Comparison of ENCODE assay signal across 8 mouse cellular contexts in the genomic region with DNA sequence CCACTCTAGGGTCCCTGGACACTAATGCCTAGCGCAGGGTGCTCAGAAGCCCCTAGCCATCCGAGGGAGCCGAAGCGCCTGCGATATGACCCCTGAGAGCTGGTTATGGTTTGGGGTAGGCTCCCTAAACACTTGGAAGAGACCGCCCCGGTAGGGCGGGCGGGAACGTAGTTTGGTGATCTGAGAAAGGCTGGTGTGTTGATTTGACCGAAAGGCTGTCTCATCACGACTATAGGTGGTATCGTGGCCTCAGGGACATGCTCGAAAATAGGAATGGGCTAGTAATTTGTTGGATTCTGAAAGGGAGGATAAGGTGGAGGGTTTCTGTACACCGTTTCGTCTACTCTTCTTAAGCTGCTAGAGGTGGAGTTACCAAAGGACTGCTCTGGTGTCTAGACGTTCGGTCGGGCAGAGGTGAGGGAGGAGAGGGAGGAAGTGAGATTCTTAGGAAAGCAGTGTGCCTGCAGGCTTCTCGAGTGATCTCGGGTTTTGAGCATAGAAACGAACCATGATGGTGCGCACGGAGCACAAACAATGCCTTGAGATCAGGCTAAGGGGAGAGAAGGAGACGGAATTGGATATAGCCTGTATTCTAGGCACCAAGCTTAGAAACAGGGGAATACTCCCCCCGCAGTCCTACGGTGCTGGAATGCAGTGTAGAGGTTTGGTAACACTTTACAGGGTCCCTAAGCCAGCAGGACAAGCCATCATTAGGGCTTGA. TPM values are rescaled to one million over a fixed set of nuclear protein-coding genes. Genes with fewer than 3 reads are reported as not detected.
A peak's percentile ranks its signal among the peaks of the same experiment; 100 is the strongest.
DNase-seq lines count a peak whose midpoint lies in the region; TF ChIP-seq lines count a peak whose summit lies in the region.

No protein-coding gene starts in this region.

- peak; percentile 19 for DNase-seq in right cerebral cortex, postnatal 25 days
- DNase-seq in right cerebral cortex, adult 18-20 months: no peak
- peak; percentile 47 for DNase-seq in heart, postnatal 4 days
- peak; percentile 54 for DNase-seq in liver
- DNase-seq in naive thymus-derived CD4-positive, alpha-beta T cell, adult 2 months (ENCODE audit: low read depth): peak; percentile 81
- DNase-seq in urinary bladder, postnatal 4 days (ENCODE audit: low spot score in 2 of 2): no peak
- DNase-seq in gastrocnemius, postnatal 10 days: no peak

- H3K27ac ChIP-seq in cortical plate, adult 2 months (ENCODE audit: insufficient read depth, low read length): peak overlapping the region; percentile 98

- peak overlapping the region; percentile 68 for H3K4me3 ChIP-seq in cortical plate, adult 2 months (ENCODE audit: insufficient read depth, low read length)

- no peak for TF ChIP-seq POLR2A in cortical plate, adult 2 months (IDR thresholded peaks at IDR 0.05; ENCODE audit: extremely low read depth, insufficient read depth, low read length)

- peaks cover 2% of the 10 kb centered on the region for H3K4me1 ChIP-seq in cortical plate, adult 2 months (ENCODE audit: control insufficient read depth, insufficient read depth, low read length)

- no peak for TF ChIP-seq CTCF in cortical plate, adult 2 months (IDR thresholded peaks at IDR 0.05; ENCODE audit: extremely low read depth, insufficient read depth, low read length)

RNA-seq across cellular contexts. Expression of a gene that starts 0.7 kb away (rescaled TPM):
- 48.3 and 57.6 TPM in 2 replicates for polyA plus RNA-seq in cortical plate, adult 2 months (2012; rRNA removed)
- 10 to 100 TPM; 42.6 to 55.6 TPM for total RNA-seq in heart, postnatal 4 days (2021)
- total RNA-seq in gastrocnemius, postnatal 10 days (2021): 10 to 100 TPM; 17.5 to 78.6 TPM

RNA-seq across cellular contexts. Expression of a gene that starts 7.4 kb away (rescaled TPM):
- 1,153 and 1,156 TPM in 2 replicates for polyA plus RNA-seq in cortical plate, adult 2 months (2012; rRNA removed)
- 10 to 100 TPM; 80.2 to 84.6 TPM for total RNA-seq in heart, postnatal 4 days (2021)
- 10 to 100 TPM; 52.4 to 55.8 TPM for total RNA-seq in gastrocnemius, postnatal 10 days (2021)

RNA-seq across cellular contexts. Expression of a gene that starts 24.5 kb away (rescaled TPM):
- 0.50 and 0.83 TPM in 2 replicates for polyA plus RNA-seq in cortical plate, adult 2 months (2012; rRNA removed)
- under 1 TPM; 0.23 to 0.29 TPM for total RNA-seq in heart, postnatal 4 days (2021)
- not detected for total RNA-seq in gastrocnemius, postnatal 10 days (2021)

RNA-seq across cellular contexts. Expression of a gene that starts 25.1 kb away (rescaled TPM):
- polyA plus RNA-seq in cortical plate, adult 2 months (2012; rRNA removed): 20.6 and 21.4 TPM in 2 replicates
- total RNA-seq in heart, postnatal 4 days (2021): 1 to 10 TPM; 6.7 to 8.6 TPM
- total RNA-seq in gastrocnemius, postnatal 10 days (2021): 1 to 10 TPM; 4.3 to 5.2 TPM

RNA-seq across cellular contexts. Expression of a gene that starts 26.7 kb away (rescaled TPM):
- polyA plus RNA-seq in cortical plate, adult 2 months (2012; rRNA removed): 2.1 and 2.3 TPM in 2 replicates
- under 1 TPM; 0.29 to 0.65 TPM for total RNA-seq in heart, postnatal 4 days (2021)
- total RNA-seq in gastrocnemius, postnatal 10 days (2021): under 1 TPM; 0.27 to 0.49 TPM

Comparison
In these comparisons a context has a peak if more than half of its experiments do, and no peak if none do; other contexts are left out.
1. DNase-seq: peak in right cerebral cortex, postnatal 25 days (single experiment), heart, postnatal 4 days (single experiment), liver (single experiment) and naive thymus-derived CD4-positive, alpha-beta T cell, adult 2 months (single experiment); none in right cerebral cortex, adult 18-20 months (single experiment), urinary bladder, postnatal 4 days (0 of 2) and gastrocnemius, postnatal 10 days (single experiment).